Mouse (Mus musculus) bone marrow macrophage, adult 2 months (primary cell): ENCODE results near the gene Myg1.

Experiments
- CTCF ChIP-seq: IDR thresholded peaks from 2 replicates; pipeline ENCODE4 v1.5.1; 2012; ENCODE audit warnings: low read depth, mild to moderate bottlenecking, low read length, moderate library complexity
- POLR2A ChIP-seq: IDR thresholded peaks from 2 replicates; pipeline ENCODE4 v1.6.1; 2012; ENCODE audit warnings: mild to moderate bottlenecking, low read depth, low read length, borderline replicate concordance

DNA sequence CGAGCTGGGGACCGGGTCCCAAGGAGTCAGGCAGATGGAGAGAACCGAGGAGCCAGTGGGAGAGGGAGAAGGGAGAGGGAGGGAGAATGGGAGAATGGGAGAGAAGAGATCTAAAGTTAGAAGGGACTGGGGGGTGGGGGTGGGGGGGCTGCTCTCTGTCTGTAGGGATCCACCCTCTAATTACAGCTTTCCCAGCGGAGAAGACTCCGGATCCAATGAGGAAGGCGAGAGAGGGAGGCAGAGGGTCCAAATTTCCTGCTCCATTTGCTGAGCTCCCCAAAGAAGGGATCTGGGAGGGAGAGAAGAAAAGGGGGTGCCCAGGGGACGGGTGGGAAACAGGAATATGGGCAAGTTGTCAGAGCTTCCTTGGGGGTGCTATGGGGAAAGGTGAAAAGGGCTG is 34.7 kb downstream of the Myg1 start:
- TF ChIP-seq CTCF (no peak), POLR2A (no peak)
